Mouse (Mus musculus): Measurements from ENCODE around the gene Bfsp1. TPM values are rescaled to one million over a fixed set of nuclear protein-coding genes. Genes with fewer than 3 reads are reported as not detected.
A peak's percentile ranks its signal among the peaks of the same experiment; 100 is the strongest.

The Bfsp1 gene
- not detected in 2 replicates for polyA plus RNA-seq (2012; ENCODE audit: insufficient read depth, insufficient read length, low replicate concordance, missing spikeins)

DNA sequence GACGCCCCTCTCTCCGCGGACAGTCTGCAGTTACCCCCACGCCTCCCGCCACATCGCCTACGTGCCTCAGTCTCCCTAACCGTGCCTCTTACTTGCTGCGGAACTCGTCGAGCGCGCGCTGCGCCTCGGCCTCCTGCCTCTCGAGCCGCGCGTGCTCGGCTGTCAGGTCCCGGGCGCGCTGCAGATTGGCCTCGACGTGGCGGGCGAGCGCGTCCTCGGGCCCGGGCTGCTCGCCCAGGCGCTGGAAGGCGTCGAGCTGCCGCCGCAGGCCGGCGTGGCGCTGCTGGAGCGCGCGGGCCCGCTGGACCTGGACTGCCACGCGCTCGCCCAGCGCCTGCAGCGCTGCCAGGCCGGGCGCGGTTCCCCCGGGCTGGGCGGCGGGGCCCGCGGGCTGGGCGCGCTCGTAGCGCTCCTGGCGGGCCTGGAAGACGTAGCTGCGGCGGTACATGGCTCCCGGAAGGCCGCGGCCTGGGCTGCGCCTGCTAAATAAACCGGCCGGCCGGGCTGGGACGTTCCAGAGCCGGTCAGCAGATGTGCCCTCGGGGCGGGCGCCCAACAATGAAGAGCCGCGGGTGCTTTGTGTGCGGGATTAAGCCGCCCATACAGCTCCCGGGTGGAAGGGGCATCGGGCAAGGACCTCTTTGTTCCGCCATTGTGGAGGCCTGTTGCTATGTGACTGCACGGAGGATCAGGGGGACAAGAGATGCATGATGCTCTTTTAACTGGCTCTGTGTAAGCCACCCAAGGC lies at the start of gene Bfsp1:
Gene Bfsp1, minus strand, starts transcription at position 690 of the 748 bp plus-strand sequence.
- 6% methylated on average over 86 of the region's 86 CpGs for WGBS
- H3K4me3 ChIP-seq (ENCODE audit: insufficient read depth, low read depth, low read length), result peak within 1 kb of the TSS; percentile 44
- TF ChIP-seq POLR2A (IDR thresholded peaks at IDR 0.05; ENCODE audit: insufficient read depth, low read depth, low read length), result no peak
- TF ChIP-seq CTCF (IDR thresholded peaks at IDR 0.05; ENCODE audit: insufficient read depth, low read depth, low read length), result no peak
- H3K4me1 ChIP-seq (ENCODE audit: control insufficient read depth, insufficient read depth, low read length), result peaks cover 8% of the 10 kb centered on the region
- H3K27ac ChIP-seq (ENCODE audit: insufficient read depth, low read depth, low read length), result no peak within 1 kb of the TSS

DNA sequence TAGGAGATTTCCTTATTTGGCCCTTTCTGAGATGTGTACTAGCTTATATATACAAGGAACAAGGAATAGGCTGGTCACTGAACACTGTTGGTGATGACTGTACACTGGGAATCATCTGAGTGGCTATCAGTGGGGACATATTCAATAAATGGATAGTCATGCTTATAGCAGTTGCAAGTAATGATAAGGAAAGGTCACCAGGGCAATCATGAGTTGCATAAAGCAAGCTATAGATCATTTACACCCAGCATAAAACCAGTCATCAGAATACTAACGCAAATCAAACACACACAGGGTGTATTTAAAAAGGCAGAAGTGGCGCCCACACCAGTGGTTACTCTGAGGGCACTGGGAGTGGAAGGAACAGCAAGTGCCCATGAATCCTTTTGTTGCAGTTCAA lies 49.2 kb upstream of the Bfsp1 start:
- Histone ChIP-seq H3K4me1 (ENCODE audit: control insufficient read depth, insufficient read depth, low read length) (no peaks in the 10 kb centered on the region), H3K27ac (ENCODE audit: insufficient read depth, low read depth, low read length) (no peak overlapping the region), H3K4me3 (ENCODE audit: insufficient read depth, low read depth, low read length) (no peak overlapping the region)
- no peak for TF ChIP-seq CTCF (IDR thresholded peaks at IDR 0.05; ENCODE audit: insufficient read depth, low read depth, low read length)
- no peak for TF ChIP-seq POLR2A (IDR thresholded peaks at IDR 0.05; ENCODE audit: insufficient read depth, low read depth, low read length)
- 93% methylated on average over 2 of the region's 2 CpGs for whole genome bisulfite sequencing

DNA sequence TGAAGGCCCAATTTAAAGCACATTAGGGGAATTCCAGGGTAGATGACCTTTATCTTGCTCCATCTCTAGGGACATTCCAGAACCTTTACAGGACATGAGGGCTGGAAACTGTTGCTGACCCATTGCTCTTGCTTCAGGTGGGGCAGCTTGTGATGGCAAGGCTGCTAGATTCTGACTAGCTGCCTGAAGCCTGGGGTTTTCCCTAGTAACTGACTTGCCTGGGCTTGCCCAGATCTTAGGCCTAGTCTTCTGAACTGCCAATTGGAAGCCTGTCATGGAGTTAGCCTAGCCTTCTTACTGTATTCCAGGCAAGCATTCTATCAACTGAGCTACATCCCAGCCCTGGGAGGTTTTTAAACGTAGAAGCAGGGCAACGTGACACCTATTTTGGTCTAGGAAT lies 46.3 kb upstream of the Bfsp1 start:
- no peak for TF ChIP-seq CTCF (IDR thresholded peaks at IDR 0.05; ENCODE audit: insufficient read depth, low read depth, low read length)
- no peak for TF ChIP-seq POLR2A (IDR thresholded peaks at IDR 0.05; ENCODE audit: insufficient read depth, low read depth, low read length)
- Histone ChIP-seq H3K4me3 (ENCODE audit: insufficient read depth, low read depth, low read length) (no peak overlapping the region), H3K27ac (ENCODE audit: insufficient read depth, low read depth, low read length) (no peak overlapping the region), H3K4me1 (ENCODE audit: control insufficient read depth, insufficient read depth, low read length) (no peaks in the 10 kb centered on the region)
- 97% methylated on average over 2 of the region's 2 CpGs for WGBS

DNA sequence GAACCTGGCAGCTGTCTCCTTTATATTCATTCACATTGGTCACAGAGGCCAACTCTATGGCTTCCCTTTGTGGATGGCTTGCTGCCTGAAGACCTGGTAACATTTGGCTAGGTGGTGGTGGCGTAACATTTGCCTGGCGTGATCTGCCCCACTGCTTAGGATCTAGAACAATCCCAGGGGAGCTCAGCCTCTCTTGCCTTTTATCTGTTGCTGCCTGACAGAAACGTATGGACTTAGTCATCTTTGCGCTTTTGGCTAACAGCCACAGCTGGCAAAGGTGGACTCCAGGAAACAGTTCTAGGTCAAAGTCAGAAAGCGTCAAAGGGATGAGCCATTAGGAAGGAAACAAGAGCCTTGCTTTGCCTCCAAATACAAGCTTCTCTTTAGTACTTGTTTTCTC lies 41.9 kb upstream of the Bfsp1 start:
- H3K27ac ChIP-seq (ENCODE audit: insufficient read depth, low read depth, low read length), result no peak overlapping the region
- 84% methylated on average over 5 of the region's 5 CpGs for WGBS
- H3K4me1 ChIP-seq (ENCODE audit: control insufficient read depth, insufficient read depth, low read length), result peaks cover 2% of the 10 kb centered on the region
- H3K4me3 ChIP-seq (ENCODE audit: insufficient read depth, low read depth, low read length), result no peak overlapping the region
- TF ChIP-seq CTCF (IDR thresholded peaks at IDR 0.05; ENCODE audit: insufficient read depth, low read depth, low read length) (no peak), POLR2A (IDR thresholded peaks at IDR 0.05; ENCODE audit: insufficient read depth, low read depth, low read length) (no peak)

DNA sequence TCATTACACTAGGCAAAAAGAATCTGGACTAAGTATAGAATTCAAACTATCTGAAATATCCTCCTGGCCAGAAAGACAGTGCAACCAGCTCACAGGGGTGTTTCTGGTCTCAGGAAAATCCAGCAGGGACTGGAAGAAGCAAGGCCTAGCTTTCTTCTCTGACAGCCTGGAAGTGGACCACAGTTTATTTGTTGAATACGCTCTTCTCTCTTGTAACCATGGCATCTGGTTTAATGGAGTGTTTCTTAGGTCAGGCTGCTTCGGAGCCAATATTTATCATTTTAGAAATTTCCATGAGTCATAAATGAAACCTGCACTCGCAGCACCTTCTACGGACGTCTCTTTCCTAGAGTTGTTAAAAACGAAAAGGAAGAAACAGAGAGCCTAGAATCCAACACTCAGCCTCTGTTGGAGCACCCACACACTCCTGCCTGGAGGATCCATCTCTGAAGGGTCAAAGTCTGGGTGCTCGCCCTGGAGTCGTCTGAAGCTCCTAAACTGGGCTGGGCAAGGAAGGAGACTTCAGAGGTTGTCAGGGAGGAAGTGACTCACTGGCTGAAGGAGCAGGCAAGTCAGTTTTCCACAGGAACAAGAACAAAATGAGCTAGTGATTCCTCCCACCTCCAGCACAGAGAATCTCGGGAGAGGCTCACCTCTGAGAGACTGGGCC lies 40.5 kb upstream of the Bfsp1 start:
- H3K4me1 ChIP-seq (ENCODE audit: control insufficient read depth, insufficient read depth, low read length), result peaks cover 2% of the 10 kb centered on the region
- no peak overlapping the region for H3K27ac ChIP-seq (ENCODE audit: insufficient read depth, low read depth, low read length)
- 63% methylated on average over 9 of the region's 9 CpGs for WGBS
- TF ChIP-seq POLR2A (IDR thresholded peaks at IDR 0.05; ENCODE audit: insufficient read depth, low read depth, low read length) (no peak), CTCF (IDR thresholded peaks at IDR 0.05; ENCODE audit: insufficient read depth, low read depth, low read length) (no peak)
- H3K4me3 ChIP-seq (ENCODE audit: insufficient read depth, low read depth, low read length), result no peak overlapping the region

DNA sequence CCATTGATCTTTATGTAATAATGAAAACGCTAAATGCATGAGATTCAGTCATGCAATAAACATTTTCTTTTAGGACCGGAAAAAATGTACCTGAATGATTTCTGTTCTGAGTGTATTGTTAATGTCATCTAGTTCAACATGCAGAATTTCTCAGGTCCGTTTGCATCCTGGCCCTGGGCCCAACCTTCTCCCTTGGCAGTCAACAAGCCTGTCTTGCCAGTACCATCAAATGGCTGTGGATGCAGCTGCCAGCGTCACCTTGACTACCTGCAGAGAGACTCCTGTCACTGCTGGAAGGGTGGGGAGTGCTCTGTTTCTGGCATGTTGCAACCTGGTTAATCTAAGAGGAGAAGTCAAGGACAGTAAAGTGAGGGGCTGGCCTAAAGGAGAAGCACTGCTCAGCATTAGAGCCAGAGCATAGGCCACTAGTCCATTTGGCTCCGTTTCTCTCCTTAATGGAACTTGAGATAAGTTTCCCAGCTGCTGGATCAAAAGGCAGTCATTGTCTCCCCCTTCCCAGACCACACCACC lies 37.9 kb upstream of the Bfsp1 start:
- Histone ChIP-seq H3K27ac (ENCODE audit: insufficient read depth, low read depth, low read length) (no peak overlapping the region), H3K4me3 (ENCODE audit: insufficient read depth, low read depth, low read length) (no peak overlapping the region), H3K4me1 (ENCODE audit: control insufficient read depth, insufficient read depth, low read length) (peaks cover 2% of the 10 kb centered on the region)
- no peak for TF ChIP-seq CTCF (IDR thresholded peaks at IDR 0.05; ENCODE audit: insufficient read depth, low read depth, low read length)
- TF ChIP-seq POLR2A (IDR thresholded peaks at IDR 0.05; ENCODE audit: insufficient read depth, low read depth, low read length), result no peak
- 79% methylated on average over 5 of the region's 5 CpGs for WGBS

DNA sequence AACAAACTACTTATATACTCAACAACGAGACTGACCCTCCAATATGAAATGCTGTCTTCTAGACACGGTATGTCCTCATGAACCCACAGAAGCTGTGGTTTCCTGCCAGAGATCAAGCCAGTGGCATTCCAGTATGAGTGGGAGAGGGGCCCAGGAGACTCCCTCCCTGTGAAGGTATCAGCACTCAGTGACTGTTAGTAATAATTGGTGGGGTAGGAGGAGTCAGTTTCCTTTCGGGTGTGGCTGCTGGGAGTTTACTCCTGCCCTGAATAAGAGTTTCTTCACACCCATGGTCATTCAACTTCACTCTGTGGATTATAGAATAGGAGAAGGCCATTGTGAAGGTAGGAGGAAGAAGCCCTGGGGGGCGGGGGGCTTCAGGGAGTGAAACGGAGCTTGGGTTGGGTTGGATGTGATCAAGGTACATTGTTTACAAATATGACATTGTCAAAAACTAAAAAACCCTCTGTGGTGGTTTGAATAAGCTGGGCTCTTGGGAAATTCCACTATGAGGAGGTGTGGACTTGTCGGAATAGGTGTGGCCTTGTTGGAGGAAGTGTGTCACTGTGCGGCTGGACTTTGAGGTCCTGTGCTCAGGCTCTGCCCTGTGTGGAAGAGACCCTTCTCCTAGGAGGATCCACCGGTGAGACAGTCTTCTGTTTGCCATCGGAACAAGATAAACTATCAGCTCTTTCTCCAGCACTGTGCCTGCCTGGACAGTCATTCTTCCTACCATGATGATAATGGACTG lies 36.7 kb upstream of the Bfsp1 start:
- 93% methylated on average over 9 of the region's 9 CpGs for WGBS
- Histone ChIP-seq H3K27ac (ENCODE audit: insufficient read depth, low read depth, low read length) (no peak overlapping the region), H3K4me3 (ENCODE audit: insufficient read depth, low read depth, low read length) (no peak overlapping the region), H3K4me1 (ENCODE audit: control insufficient read depth, insufficient read depth, low read length) (peaks cover 2% of the 10 kb centered on the region)
- TF ChIP-seq POLR2A (IDR thresholded peaks at IDR 0.05; ENCODE audit: insufficient read depth, low read depth, low read length) (no peak), CTCF (IDR thresholded peaks at IDR 0.05; ENCODE audit: insufficient read depth, low read depth, low read length) (no peak)

DNA sequence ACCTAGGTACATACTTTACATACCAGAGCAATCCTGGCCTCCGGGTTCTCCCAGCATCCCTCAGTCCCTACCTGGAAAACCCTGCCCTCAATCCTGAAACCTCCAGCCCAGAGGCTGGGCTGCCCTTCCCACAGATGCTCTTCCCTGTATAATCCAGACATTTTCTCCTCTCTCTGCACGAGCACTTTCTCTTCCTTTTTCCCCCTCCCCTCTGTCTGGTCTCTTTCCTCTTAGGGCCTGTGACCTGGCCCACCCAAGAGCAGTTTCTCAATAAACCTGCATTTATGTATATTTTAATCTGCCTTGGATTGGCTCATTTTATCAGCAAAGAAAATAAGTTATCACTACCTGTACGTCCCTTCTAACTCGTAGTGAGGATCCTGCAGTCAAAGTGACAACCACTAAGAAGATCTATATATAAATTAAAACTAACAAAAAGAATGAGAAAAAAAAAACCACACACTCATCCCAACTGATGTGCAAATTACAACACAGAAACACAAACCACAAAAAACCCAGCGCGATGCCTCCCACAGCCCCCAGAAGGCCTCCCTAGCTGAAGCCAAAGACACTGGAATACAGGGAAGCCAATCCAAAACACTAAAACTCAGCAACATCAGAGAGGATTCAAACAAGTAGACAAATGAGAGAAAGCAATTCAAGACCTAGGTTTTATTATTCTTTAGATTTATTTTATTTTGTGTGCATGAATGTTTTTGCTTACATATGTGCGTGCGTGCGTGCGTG lies 28.5 kb upstream of the Bfsp1 start:
- Histone ChIP-seq H3K4me3 (ENCODE audit: insufficient read depth, low read depth, low read length) (no peak overlapping the region), H3K4me1 (ENCODE audit: control insufficient read depth, insufficient read depth, low read length) (no peaks in the 10 kb centered on the region), H3K27ac (ENCODE audit: insufficient read depth, low read depth, low read length) (no peak overlapping the region)
- TF ChIP-seq POLR2A (IDR thresholded peaks at IDR 0.05; ENCODE audit: insufficient read depth, low read depth, low read length), result no peak
- WGBS, result 84% methylated on average over 10 of the region's 10 CpGs
